Mouse (Mus musculus) c-Kit-positive CD71-negative TER-119-negative erythroid progenitor cells, embryonic 14.5 days (primary cell): ENCODE results near the gene Olfr204.
"Not testable (repeated sequence)": the region's sequence is repeated elsewhere in the genome, so short reads cannot be mapped to it uniquely, and the experiment has no call there.

Experiments used
- DNase-seq: peaks from one replicate; pipeline ENCODE4 v3.0.0-alpha.2; 2013; ENCODE audit warnings: low read depth

The Olfr204 gene

GRCm38 (mm10) chr16:59318148-59318547, at the start of gene Olfr204:
Olfr204 (minus strand) TSS chr16:59318248.
- no peak for DNase-seq

- no peak for DNase-seq
Observed at GRCm38 (mm10) chr16:59363893-59364292, 45.8 kb upstream of the Olfr204 start, which contains the start of gene Olfr209. Olfr209 (minus strand) TSS chr16:59363993.

GRCm38 (mm10) chr16:59349146-59349545, 31.1 kb upstream of the Olfr204 start, which contains the start of gene Olfr206:
Olfr206 (minus strand) TSS chr16:59349246.
- DNase-seq = no peak

- DNase-seq = no peak
Observed at GRCm38 (mm10) chr16:59331038-59331437, 13.0 kb upstream of the Olfr204 start, which contains the start of gene Olfr205. Olfr205 (minus strand) TSS chr16:59331138.

GRCm38 (mm10) chr16:59323262-59323661, 5.2 kb upstream of the Olfr204 start:
- DNase-seq = not testable (repeated sequence)

GRCm38 (mm10) chr16:59298581-59298980, 19.5 kb downstream of the Olfr204 start, which contains the start of gene Olfr203:
Olfr203 (plus strand) TSS chr16:59298881.
- DNase-seq = no peak

- DNase-seq = not testable (repeated sequence)
Observed at GRCm38 (mm10) chr16:59287576-59287975, 30.5 kb downstream of the Olfr204 start.

- no peak for DNase-seq
Observed at GRCm38 (mm10) chr16:59286693-59287092, 31.4 kb downstream of the Olfr204 start, which contains the start of gene Olfr202. Olfr202 (minus strand) TSS chr16:59286793.

GRCm38 (mm10) chr16:59283476-59283875, 34.6 kb downstream of the Olfr204 start:
- DNase-seq = no peak

- no peak for DNase-seq
Observed at GRCm38 (mm10) chr16:59280542-59280941, 37.5 kb downstream of the Olfr204 start.

GRCm38 (mm10) chr16:59272532-59272931, 45.5 kb downstream of the Olfr204 start, which contains the start of gene Olfr201:
Olfr201 (minus strand) TSS chr16:59272632.
- DNase-seq = not testable (repeated sequence)

- DNase-seq = not testable (repeated sequence)
Observed at GRCm38 (mm10) chr16:59269097-59269496, 49.0 kb downstream of the Olfr204 start.
